Mouse (Mus musculus): Measurements from ENCODE around the gene Urad.

DNA sequence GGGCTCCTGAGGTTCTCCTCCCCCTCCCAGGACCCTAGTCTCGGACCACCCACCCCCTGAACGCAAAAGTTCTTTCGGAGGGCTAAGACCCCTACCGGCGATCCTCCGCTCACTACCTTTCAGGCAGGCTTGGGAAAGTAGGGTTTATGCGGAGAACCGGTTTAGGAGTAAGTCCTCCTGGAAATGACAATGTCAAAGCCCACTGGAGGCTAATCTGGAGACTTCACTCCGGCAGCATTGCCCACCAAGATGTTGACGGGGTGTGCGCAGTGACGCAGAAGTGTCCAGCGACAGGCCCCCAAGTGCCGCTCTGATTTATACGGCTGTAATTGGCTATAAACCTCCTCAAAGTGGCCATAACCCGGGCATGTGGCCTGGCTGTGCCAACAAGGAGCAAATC lies 17.1 kb downstream of the Urad start:
- TF ChIP-seq CTCF (IDR thresholded peaks at IDR 0.05; ENCODE audit: insufficient read depth, low read depth, low read length), result no peak
- TF ChIP-seq POLR2A (IDR thresholded peaks at IDR 0.05; ENCODE audit: insufficient read depth, low read depth, low read length), result no peak
